Mouse (Mus musculus) heart, adult 2 months (tissue): ENCODE measurements around the gene Col12a1. TPM values are rescaled to one million over a fixed set of nuclear protein-coding genes. Genes with fewer than 3 reads are reported as not detected.

Experiments used
- DNase-seq, 2 experiments: peaks; one replicate each; pipeline ENCODE4 v3.0.0; 2021
- H3K27ac ChIP-seq: fragments of 200-600 bp; 2 replicates; pipeline ENCODE4 v1.8.1; 2022
- H3K27me3 ChIP-seq: fragments of 200-500 bp; 2 replicates; pipeline ENCODE4 v1.6.1; 2012; ENCODE audit warnings: mild to moderate bottlenecking, low read length, inconsistent platforms, mixed read lengths; ENCODE audit not compliant: control insufficient read depth, insufficient read depth
- H3K36me3 ChIP-seq: fragments of 200-500 bp; 2 replicates; pipeline ENCODE4 v1.6.1; 2012; ENCODE audit warnings: low read length, inconsistent platforms; ENCODE audit not compliant: control insufficient read depth, insufficient read depth
- H3K4me1 ChIP-seq: fragments of 200-500 bp; 2 replicates; pipeline ENCODE4 v1.6.1; 2011; ENCODE audit warnings: low read length; ENCODE audit not compliant: control insufficient read depth, insufficient read depth
- H3K4me3 ChIP-seq: fragments of 200-600 bp; 2 replicates; pipeline ENCODE4 v1.8.1; 2022
- H3K79me2 ChIP-seq: fragments of 200-500 bp; replicated peaks from 2 replicates; pipeline ENCODE4 v1.6.1; 2012; ENCODE audit warnings: mild to moderate bottlenecking, inconsistent platforms, low read length, moderate library complexity, mixed read lengths; ENCODE audit not compliant: control insufficient read depth, insufficient read depth
- H3K9ac ChIP-seq: fragments of 200-500 bp; 2 replicates; pipeline ENCODE4 v1.6.1; 2012; ENCODE audit warnings: low read depth, mild to moderate bottlenecking, control low read depth, inconsistent platforms, low read length, mixed read lengths
- CTCF ChIP-seq: fragments of 200-600 bp; IDR thresholded peaks from 2 replicates; pipeline ENCODE4 v1.8.1; 2022; ENCODE audit warnings: antibody characterized with exemption, mild to moderate bottlenecking, moderate library complexity
- EP300 ChIP-seq: fragments of 200-500 bp; IDR thresholded peaks from 2 replicates; pipeline ENCODE4 v1.6.1; 2011; ENCODE audit warnings: low read depth, low read length, control low read depth; ENCODE audit not compliant: insufficient read depth
- POLR2A ChIP-seq: fragments of 200-500 bp; IDR thresholded peaks from 2 replicates; pipeline ENCODE4 v1.6.1; 2011; ENCODE audit warnings: mild to moderate bottlenecking, low read depth, low read length, control low read depth; ENCODE audit not compliant: insufficient read depth
- WGBS: fragments of 180-500 bp; shearing (Covaris S2); methylation state at CpG from one replicate; pipeline ENCODE4 v1.1.7; 2018; 5-methylcytosine and 5-hydroxymethylcytosine counted together
- intact Hi-C: fragments of 180-260 bp; cut with DNase I; formaldehyde crosslinking; loops from one replicate; pipeline ENCODE4 v1.15.1; 2025
- polyA plus RNA-seq: library from polyadenylated mRNA; depleted of rRNA; stranded (reverse); fragments of >200 nt; gene quantifications from 2 replicates; pipeline ENCODE4 v1.2.3, GENCODE M21; 2012
- total RNA-seq, 2 experiments: library from RNA; stranded (reverse); gene quantifications; 2 replicates each; pipeline ENCODE4 v1.2.3; 2021

The Col12a1 gene
- total and polyA plus RNA-seq, 3 experiments: 0.70 to 1.1 (median 0.96) TPM

GRCm38 (mm10) chr9:79617336-79617735 is 101.3 kb downstream of the Col12a1 start:
- TF ChIP-seq CTCF: no peak
- TF ChIP-seq POLR2A: no peak
- TF ChIP-seq EP300: no peak
- Histone ChIP-seq H3K79me2 (no peaks in the 10 kb centered on the region), H3K36me3 (no peaks in the 10 kb centered on the region), H3K27ac (no peak overlapping the region), H3K4me3 (no peak overlapping the region), H3K27me3 (no peaks in the 10 kb centered on the region), H3K9ac (no peak overlapping the region), H3K4me1 (no peaks in the 10 kb centered on the region; the same call in 1 of the 2 replicates)
- intact Hi-C loops: no loop called here
- DNase-seq: peak in 1 of 2 experiments; percentile 11
- 2% methylated on average over 3 of the region's 3 CpGs for WGBS

- Histone ChIP-seq H3K4me1 (no peaks in the 10 kb centered on the region; the same call in 1 of the 2 replicates), H3K27me3 (no peaks in the 10 kb centered on the region), H3K79me2 (no peaks in the 10 kb centered on the region), H3K4me3 (no peak overlapping the region), H3K9ac (no peak overlapping the region), H3K27ac (no peak overlapping the region), H3K36me3 (no peaks in the 10 kb centered on the region)
- intact Hi-C loops: no loop called here
- 93% methylated on average over 5 of the region's 5 CpGs for WGBS
- TF ChIP-seq CTCF: no peak
- TF ChIP-seq POLR2A: no peak
- TF ChIP-seq EP300: no peak
- no peak for DNase-seq
Observed at GRCm38 (mm10) chr9:79616040-79616439, 102.6 kb downstream of the Col12a1 start.

- 64% methylated on average over 6 of the region's 6 CpGs for WGBS
- TF ChIP-seq EP300 (no peak), POLR2A (no peak), CTCF (no peak)
- no peaks in the 10 kb centered on the region for H3K79me2 ChIP-seq
- intact Hi-C loops: no loop called here
- no peak overlapping the region for H3K27ac ChIP-seq
- no peaks in the 10 kb centered on the region for H3K27me3 ChIP-seq
- H3K4me1 ChIP-seq: no peaks in the 10 kb centered on the region
- no peaks in the 10 kb centered on the region for H3K36me3 ChIP-seq
- H3K9ac ChIP-seq: no peak overlapping the region
- DNase-seq: peak in 1 of 2 experiments; percentile 62
- H3K4me3 ChIP-seq: no peak overlapping the region
Observed at GRCm38 (mm10) chr9:79610286-79610685, 108.3 kb downstream of the Col12a1 start.

- H3K36me3 ChIP-seq: no peaks in the 10 kb centered on the region
- intact Hi-C loops: no loop called here
- H3K79me2 ChIP-seq: no peaks in the 10 kb centered on the region
- H3K4me1 ChIP-seq: no peaks in the 10 kb centered on the region
- H3K27ac ChIP-seq: no peak overlapping the region
- H3K4me3 ChIP-seq: no peak overlapping the region
- TF ChIP-seq CTCF (no peak), EP300 (no peak), POLR2A (no peak)
- no peak for DNase-seq
- H3K9ac ChIP-seq: no peak overlapping the region
- no peaks in the 10 kb centered on the region for H3K27me3 ChIP-seq
- WGBS: 83% methylated on average over 4 of the region's 4 CpGs
Observed at GRCm38 (mm10) chr9:79609661-79610060, 109.0 kb downstream of the Col12a1 start.

GRCm38 (mm10) chr9:79608795-79609194 is 109.8 kb downstream of the Col12a1 start:
- TF ChIP-seq CTCF (no peak), EP300 (no peak), POLR2A (no peak)
- no peak overlapping the region for H3K9ac ChIP-seq
- H3K4me3 ChIP-seq: no peak overlapping the region
- no peak overlapping the region for H3K27ac ChIP-seq
- intact Hi-C loops: no loop called here
- no peaks in the 10 kb centered on the region for H3K79me2 ChIP-seq
- no peaks in the 10 kb centered on the region for H3K27me3 ChIP-seq
- DNase-seq: no peak
- 73% methylated on average over 1 of the region's 1 CpGs for WGBS
- no peaks in the 10 kb centered on the region for H3K36me3 ChIP-seq
- no peaks in the 10 kb centered on the region for H3K4me1 ChIP-seq

GRCm38 (mm10) chr9:79608062-79608531 is 110.5 kb downstream of the Col12a1 start:
- no peak overlapping the region for H3K9ac ChIP-seq
- WGBS: 64% methylated on average over 4 of the region's 4 CpGs
- no peak for TF ChIP-seq EP300
- TF ChIP-seq CTCF: no peak
- no peak for TF ChIP-seq POLR2A
- no peaks in the 10 kb centered on the region for H3K79me2 ChIP-seq
- H3K27ac ChIP-seq: no peak overlapping the region
- H3K36me3 ChIP-seq: no peaks in the 10 kb centered on the region
- no peak overlapping the region for H3K4me3 ChIP-seq
- intact Hi-C loops: no loop called here
- H3K4me1 ChIP-seq: no peaks in the 10 kb centered on the region
- no peak for DNase-seq
- H3K27me3 ChIP-seq: no peaks in the 10 kb centered on the region

- 46% methylated on average over 5 of the region's 5 CpGs for WGBS
- H3K9ac ChIP-seq: no peak overlapping the region
- no peak overlapping the region for H3K27ac ChIP-seq
- no peaks in the 10 kb centered on the region for H3K27me3 ChIP-seq
- no peaks in the 10 kb centered on the region for H3K79me2 ChIP-seq
- no peak overlapping the region for H3K4me3 ChIP-seq
- intact Hi-C loops: no loop called here
- no peaks in the 10 kb centered on the region for H3K4me1 ChIP-seq
- no peak for DNase-seq
- H3K36me3 ChIP-seq: no peaks in the 10 kb centered on the region
- no peak for TF ChIP-seq CTCF
- TF ChIP-seq EP300: no peak
- TF ChIP-seq POLR2A: no peak
Observed at GRCm38 (mm10) chr9:79606122-79606521, 112.5 kb downstream of the Col12a1 start.
